Mouse (Mus musculus) kidney, embryonic 14.5 days (tissue): ENCODE measurements around the gene Klc4. TPM values are rescaled to one million over a fixed set of nuclear protein-coding genes. Genes with fewer than 3 reads are reported as not detected.

Experiments used
- ATAC-seq: fragments of 200-750 bp; cut with Nextera tagmentation; 2 replicates; pipeline ENCODE4 v1.8.0; 2017; ENCODE audit warnings: moderate number of reproducible peaks, mild to moderate bottlenecking, moderate TSS enrichment, moderate library complexity; ENCODE audit not compliant: low FRiP score, low TSS enrichment
- H3K27ac ChIP-seq: fragments of 300-500 bp; sonication (generic); 2 replicates; pipeline ENCODE4 v1.5.1; 2014; ENCODE audit warnings: low read depth, mild to moderate bottlenecking, low read length, moderate library complexity, mixed read lengths
- H3K27me3 ChIP-seq: fragments of 300-500 bp; sonication (generic); 2 replicates; pipeline ENCODE4 v1.6.1; 2014; ENCODE audit warnings: mild to moderate bottlenecking, low read length; ENCODE audit not compliant: control insufficient read depth, insufficient read depth
- H3K36me3 ChIP-seq: fragments of 300-500 bp; sonication (generic); 2 replicates; pipeline ENCODE4 v1.6.1; 2014; ENCODE audit warnings: low read length, mixed read lengths; ENCODE audit not compliant: control insufficient read depth, insufficient read depth
- H3K4me1 ChIP-seq: fragments of 300-500 bp; sonication (generic); 2 replicates; pipeline ENCODE4 v1.6.1; 2014; ENCODE audit warnings: low read length, mixed read lengths; ENCODE audit not compliant: control insufficient read depth, insufficient read depth
- H3K4me2 ChIP-seq: fragments of 300-500 bp; sonication (generic); replicated peaks from 2 replicates; pipeline ENCODE4 v1.6.1; 2014; ENCODE audit warnings: low read depth, mild to moderate bottlenecking, low read length
- H3K4me3 ChIP-seq: fragments of 300-500 bp; sonication (generic); 2 replicates; pipeline ENCODE4 v1.5.1; 2014; ENCODE audit warnings: mild to moderate bottlenecking, low read length
- H3K9ac ChIP-seq: fragments of 300-500 bp; sonication (generic); 2 replicates; pipeline ENCODE4 v1.6.1; 2014; ENCODE audit warnings: low read depth, mild to moderate bottlenecking, low read length, moderate library complexity
- H3K9me3 ChIP-seq: fragments of 300-500 bp; sonication (generic); 2 replicates; pipeline ENCODE4 v1.6.1; 2016; ENCODE audit warnings: low read length; ENCODE audit not compliant: control insufficient read depth
- WGBS: fragments of 180-500 bp; shearing (Covaris S2); extraction: QIAGEN DNeasy Blood & Tissue Kit; methylation state at CpG from one replicate; pipeline ENCODE4 v1.1.7; 2014; 5-methylcytosine and 5-hydroxymethylcytosine counted together
- polyA plus RNA-seq: library from polyadenylated mRNA; unstranded; fragments of >200 nt; fragmentation: Nextera tagmentation; extraction: Ambion mirVana; gene quantifications from 2 replicates; pipeline ENCODE4 v1.2.1, GENCODE M21; 2014

The Klc4 gene
- polyA plus RNA-seq, 1 experiment from 2014 or later: 31.5 TPM

GRCm38 (mm10) chr17:46661981-46662380, 16.2 kb upstream of the Klc4 start:
- Histone ChIP-seq H3K9me3 (no peaks in the 10 kb centered on the region), H3K4me2 (no peak overlapping the region), H3K27ac (no peak overlapping the region), H3K27me3 (no peaks in the 10 kb centered on the region), H3K9ac (no peak overlapping the region), H3K4me1 (no peaks in the 10 kb centered on the region), H3K36me3 (peaks cover 97% of the 10 kb centered on the region), H3K4me3 (no peak overlapping the region)
- 84% methylated on average over 12 of the region's 12 CpGs for WGBS
- no peak for ATAC-seq

- ATAC-seq: no peak
- Histone ChIP-seq H3K27ac (no peak overlapping the region), H3K4me3 (no peak overlapping the region), H3K9me3 (no peaks in the 10 kb centered on the region), H3K27me3 (no peaks in the 10 kb centered on the region), H3K9ac (no peak overlapping the region), H3K4me1 (no peaks in the 10 kb centered on the region), H3K36me3 (peaks cover 98% of the 10 kb centered on the region), H3K4me2 (no peak overlapping the region)
- WGBS: 93% methylated on average over 9 of the region's 9 CpGs
Observed at GRCm38 (mm10) chr17:46661351-46661750, 15.5 kb upstream of the Klc4 start.

- Histone ChIP-seq H3K27ac (no peak overlapping the region), H3K9me3 (no peaks in the 10 kb centered on the region)
- 61% methylated on average over 6 of the region's 6 CpGs for WGBS
Observed at GRCm38 (mm10) chr17:46656054-46656453, 10.2 kb upstream of the Klc4 start.

GRCm38 (mm10) chr17:46651755-46652547, 6.1 kb upstream of the Klc4 start:
- H3K4me2 ChIP-seq: peak overlapping the region; percentile 87
- H3K9me3 ChIP-seq: no peaks in the 10 kb centered on the region
- no peak for ATAC-seq
- no peaks in the 10 kb centered on the region for H3K27me3 ChIP-seq
- H3K9ac ChIP-seq: peak overlapping the region; percentile 89; the same call in 1 of the 2 replicates
- WGBS: 57% methylated on average over 20 of the region's 20 CpGs
- peaks cover 19% of the 10 kb centered on the region for H3K4me1 ChIP-seq
- peaks cover 58% of the 10 kb centered on the region for H3K36me3 ChIP-seq
- H3K4me3 ChIP-seq: peak overlapping the region; percentile 82
- no peak overlapping the region for H3K27ac ChIP-seq

More at GRCm38 (mm10) chr17:46656054-46656453, 10.2 kb upstream of the Klc4 start:
- no peak for ATAC-seq
- H3K9ac ChIP-seq: no peak overlapping the region
- H3K4me2 ChIP-seq: no peak overlapping the region
- no peak overlapping the region for H3K4me3 ChIP-seq
- H3K27me3 ChIP-seq: no peaks in the 10 kb centered on the region
- H3K36me3 ChIP-seq: peaks cover 84% of the 10 kb centered on the region
- H3K4me1 ChIP-seq: peaks cover 16% of the 10 kb centered on the region

GRCm38 (mm10) chr17:46651292-46651691, 5.5 kb upstream of the Klc4 start:
- Histone ChIP-seq H3K4me3 (peak overlapping the region; percentile 82), H3K4me1 (peaks cover 25% of the 10 kb centered on the region), H3K9ac (peak overlapping the region; percentile 89), H3K4me2 (peak overlapping the region; percentile 87), H3K27ac (peak overlapping the region; percentile 98), H3K9me3 (no peaks in the 10 kb centered on the region), H3K27me3 (no peaks in the 10 kb centered on the region), H3K36me3 (peaks cover 51% of the 10 kb centered on the region)
- WGBS: 73% methylated on average over 17 of the region's 17 CpGs
- no peak for ATAC-seq

GRCm38 (mm10) chr17:46650232-46651031, 4.6 kb upstream of the Klc4 start, which contains the start of gene Cul7:
Gene Cul7, plus strand, starts transcription at chr17:46650337.
- ATAC-seq: peak; percentile 92
- Histone ChIP-seq H3K4me2 (peak within 1 kb of the TSS; percentile 87), H3K27ac (peak within 1 kb of the TSS; percentile 98), H3K9me3 (no peaks in the 10 kb centered on the region), H3K9ac (peak within 1 kb of the TSS; percentile 89), H3K4me1 (peaks cover 25% of the 10 kb centered on the region), H3K4me3 (peak within 1 kb of the TSS; percentile 82), H3K36me3 (peaks cover 43% of the 10 kb centered on the region), H3K27me3 (no peaks in the 10 kb centered on the region)
- WGBS: under 1% methylated on average over 58 of the region's 58 CpGs

- Histone ChIP-seq H3K36me3 (peaks cover 41% of the 10 kb centered on the region), H3K27me3 (no peaks in the 10 kb centered on the region), H3K9me3 (no peaks in the 10 kb centered on the region), H3K9ac (peak overlapping the region; percentile 89; the same call in 1 of the 2 replicates), H3K4me1 (peaks cover 30% of the 10 kb centered on the region), H3K27ac (peak overlapping the region; percentile 98), H3K4me3 (peak overlapping the region; percentile 82), H3K4me2 (peak overlapping the region; percentile 87)
- WGBS: 33% methylated on average over 15 of the region's 15 CpGs
- no peak for ATAC-seq
Observed at GRCm38 (mm10) chr17:46649811-46650210, 4.0 kb upstream of the Klc4 start.

GRCm38 (mm10) chr17:46648436-46648835, 2.6 kb upstream of the Klc4 start:
- peaks cover 27% of the 10 kb centered on the region for H3K36me3 ChIP-seq
- H3K4me3 ChIP-seq: no peak overlapping the region; the same call in 1 of the 2 replicates
- H3K27me3 ChIP-seq: no peaks in the 10 kb centered on the region
- H3K27ac ChIP-seq: no peak overlapping the region
- WGBS: 94% methylated on average over 9 of the region's 9 CpGs
- ATAC-seq: no peak
- H3K4me2 ChIP-seq: no peak overlapping the region
- no peaks in the 10 kb centered on the region for H3K9me3 ChIP-seq
- H3K9ac ChIP-seq: no peak overlapping the region
- H3K4me1 ChIP-seq: peaks cover 37% of the 10 kb centered on the region
